Comparison of ENCODE assay signal across 13 mouse cellular contexts in genomic region chr4:55477210-55477759, GRCm38 (mm10).
"Had no signal": no experiment of that assay in that cellular context is flagged by ENCODE, and none has a peak within 500 bp of the region (broad histone marks: within the 10 kb centered on the region; RNA-seq: fewer than 3 reads in every experiment).

No protein-coding gene starts in this region.

- H3K4me1 ChIP-seq: stomach, embryonic 15.5 days had no signal

- H3K27me3 ChIP-seq: kidney, embryonic 15.5 days; limb, embryonic 12.5 days; limb, embryonic 15.5 days; megakaryocyte, embryonic 14.5 days; midbrain, embryonic 15.5 days; neural tube, embryonic 12.5 days; neural tube, embryonic 15.5 days; stomach, embryonic 15.5 days had no signal

- H3K4me2 ChIP-seq: kidney, embryonic 15.5 days; limb, embryonic 12.5 days; limb, embryonic 15.5 days; liver, embryonic 11.5 days; lung, embryonic 14.5 days; midbrain, embryonic 11.5 days; midbrain, embryonic 15.5 days; neural tube, embryonic 12.5 days; neural tube, embryonic 15.5 days; stomach, embryonic 15.5 days had no signal

- H3K9me3 ChIP-seq: kidney, embryonic 15.5 days; limb, embryonic 12.5 days; limb, embryonic 15.5 days; megakaryocyte, embryonic 14.5 days; midbrain, embryonic 15.5 days; neural tube, embryonic 12.5 days; neural tube, embryonic 15.5 days; stomach, embryonic 15.5 days had no signal

- ATAC-seq: liver, postnatal 0 days had no signal

- H3K4me3 ChIP-seq: kidney, embryonic 15.5 days; limb, embryonic 12.5 days; limb, embryonic 15.5 days; megakaryocyte, embryonic 14.5 days; midbrain, embryonic 15.5 days; neural tube, embryonic 12.5 days; neural tube, embryonic 15.5 days; stomach, embryonic 15.5 days had no signal

- H3K9ac ChIP-seq: kidney, embryonic 15.5 days; limb, embryonic 12.5 days; limb, embryonic 15.5 days; liver, embryonic 14.5 days; liver, postnatal 0 days; lung, embryonic 14.5 days; midbrain, embryonic 15.5 days; neural tube, embryonic 12.5 days; neural tube, embryonic 15.5 days; stomach, embryonic 15.5 days had no signal

- H3K27ac ChIP-seq: kidney, embryonic 15.5 days; limb, embryonic 12.5 days; limb, embryonic 15.5 days; liver, embryonic 14.5 days; midbrain, embryonic 15.5 days; neural tube, embryonic 12.5 days; neural tube, embryonic 15.5 days; stomach, embryonic 15.5 days had no signal

- H3K36me3 ChIP-seq: kidney, embryonic 15.5 days; limb, embryonic 12.5 days; limb, embryonic 15.5 days; midbrain, embryonic 15.5 days; neural tube, embryonic 12.5 days; neural tube, embryonic 15.5 days; stomach, embryonic 15.5 days had no signal
